Mouse (Mus musculus) adrenal gland, adult 2 months (tissue): ENCODE results near the gene Ranbp3. TPM values are rescaled to one million over a fixed set of nuclear protein-coding genes. Genes with fewer than 3 reads are reported as not detected.
"Not testable (repeated sequence)": the region's sequence is repeated elsewhere in the genome, so short reads cannot be mapped to it uniquely, and the experiment has no call there.

Experiments used
- DNase-seq: peaks from one replicate; pipeline ENCODE4 v3.0.0; 2021
- long read RNA-seq: library from polyadenylated mRNA; stranded (forward); transcript quantifications from one replicate; pipeline ENCODE4 v2.0.0, GENCODE M21; 2021
- polyA plus RNA-seq: library from polyadenylated mRNA; depleted of rRNA; stranded (reverse); fragments of >200 nt; gene quantifications from 2 replicates; pipeline ENCODE4 v1.2.3, GENCODE M21; 2012; rRNA removed
- total RNA-seq, 2 experiments: library from RNA; stranded (reverse); gene quantifications; 2 replicates each; pipeline ENCODE4 v1.2.3; 2021

Ranbp3 gene
- total RNA-seq, result 10 to 100 TPM; 64.3 to 77.8 TPM
- 82.4 and 97.1 TPM in 2 replicates for polyA plus RNA-seq
- long read RNA-seq, transcript Ranbp3-201 (16 exons, 2,373 nt), result major isoform, 46 of 69 reads
- long read RNA-seq, transcript Ranbp3-206 (17 exons, 2,567 nt), result minor isoform, 11 of 69 reads
- long read RNA-seq, partial matches to known transcripts, result 6 of 69 reads
- long read RNA-seq, other reads (novel, unspliced or antisense), result 6 of 69 reads

DNA sequence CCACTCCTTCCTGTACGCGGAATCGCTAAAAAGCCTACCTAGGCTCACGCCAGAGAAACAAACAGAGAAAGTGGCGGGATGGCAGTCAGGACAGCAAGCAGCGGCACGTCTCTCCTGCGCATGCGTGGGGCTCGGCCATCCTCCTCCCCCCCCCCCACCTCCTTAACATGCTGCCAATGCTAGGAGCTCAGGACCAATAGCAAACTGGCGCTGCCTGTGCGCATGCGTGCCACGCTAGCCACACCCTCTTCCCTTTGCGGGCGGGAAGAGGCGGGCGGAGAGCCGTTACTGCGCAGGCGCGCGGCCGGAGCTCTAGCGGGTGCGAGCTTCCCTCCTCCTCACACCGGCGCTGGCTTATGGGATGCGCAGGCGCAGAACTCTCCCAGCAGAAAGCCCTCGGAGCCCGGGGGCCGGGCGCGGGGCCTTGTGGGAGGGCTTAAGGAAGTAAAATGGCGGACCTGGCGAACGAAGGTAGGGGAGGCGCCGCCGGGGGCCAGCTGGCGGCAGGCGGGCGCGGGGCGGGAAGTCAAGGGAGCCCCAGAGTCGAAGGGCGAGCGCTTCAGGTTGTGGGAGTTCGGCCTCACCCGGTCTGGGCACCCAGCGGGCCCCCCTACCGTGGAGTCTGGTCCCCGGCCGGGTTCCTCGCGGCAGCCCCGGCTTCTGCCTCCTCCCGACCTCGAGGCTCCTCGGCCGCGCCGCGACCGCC is at the start of gene Ranbp3:
TSS of gene Ranbp3 (plus strand) at position 354 of the 706 bp plus-strand sequence.
- peak; percentile 100 for DNase-seq

DNA sequence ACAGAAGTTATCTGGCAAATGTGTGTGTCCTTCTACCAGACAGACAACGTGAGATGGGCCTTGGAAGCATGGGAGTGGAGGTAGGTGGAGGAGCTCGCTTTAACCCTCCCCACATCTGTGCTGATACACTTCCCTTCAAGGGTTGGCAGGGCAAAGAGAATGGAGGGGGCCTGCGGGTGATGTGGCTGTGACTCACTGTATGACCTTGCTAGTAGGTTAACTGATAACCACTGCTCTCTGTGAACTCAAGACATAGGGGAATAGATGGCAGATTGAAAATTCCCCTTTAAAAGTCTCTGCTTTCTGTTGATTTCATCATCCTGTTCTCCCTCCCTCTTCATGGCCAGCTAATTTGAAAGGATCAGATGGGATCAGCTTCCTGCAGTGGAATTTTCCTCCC is 47.6 kb upstream of the Ranbp3 start:
- peak; percentile 90 for DNase-seq

DNA sequence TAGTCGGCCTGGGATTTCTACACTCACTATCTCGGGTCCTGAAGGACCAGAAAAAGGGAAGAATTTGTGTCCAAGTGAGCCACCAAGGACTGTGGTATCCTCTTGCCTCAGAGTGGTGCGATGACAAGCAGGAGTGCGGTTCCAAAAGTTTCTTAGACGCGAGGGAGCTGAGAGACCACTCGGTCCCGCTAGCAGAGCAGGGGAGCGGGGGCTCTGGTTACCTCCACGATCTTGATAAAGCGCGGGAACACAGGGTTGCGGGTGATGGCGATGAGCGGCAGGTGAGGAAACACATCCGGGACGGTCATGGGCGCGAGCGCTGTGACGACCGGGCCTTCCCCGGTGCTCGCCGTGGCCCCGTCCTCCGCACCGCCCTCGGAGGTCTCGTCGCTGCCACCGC is 46.8 kb upstream of the Ranbp3 start:
- DNase-seq, result no peak

GRCm38 (mm10) chr17:56626754-56627470 is 46.2 kb upstream of the Ranbp3 start, which contains the start of gene Lonp1:
TSS of gene Lonp1 (minus strand) at chr17:56626887.
- DNase-seq, result peak; percentile 98

- peak; percentile 54 for DNase-seq
Observed at GRCm38 (mm10) chr17:56627530-56628277, 45.4 kb upstream of the Ranbp3 start, which contains the start of gene Catsperd. TSS of gene Catsperd (plus strand) at chr17:56628143.

GRCm38 (mm10) chr17:56629800-56630781 is 43.0 kb upstream of the Ranbp3 start:
- DNase-seq, result not testable (repeated sequence)

DNA sequence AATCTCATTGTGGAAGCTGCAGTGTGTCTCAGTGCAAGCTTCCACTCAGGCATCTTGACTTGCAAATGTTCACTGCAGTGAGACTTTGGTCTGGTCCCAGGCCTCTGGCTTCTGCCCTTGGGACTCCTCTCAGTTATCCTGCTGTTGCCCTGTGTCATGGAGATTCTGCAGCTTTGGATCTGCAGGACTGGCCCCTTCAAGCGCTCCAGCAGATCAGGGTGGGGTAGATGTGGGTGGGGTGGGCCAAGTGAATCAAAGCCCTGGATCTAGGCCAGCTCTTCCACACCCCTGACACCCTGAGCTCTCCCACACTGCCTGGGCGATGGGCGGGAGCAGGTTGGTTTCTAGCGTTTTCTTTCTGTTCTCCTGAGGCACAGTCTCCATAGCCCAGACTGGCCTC is 41.3 kb upstream of the Ranbp3 start:
- DNase-seq, result no peak

GRCm38 (mm10) chr17:56634023-56634422 is 39.1 kb upstream of the Ranbp3 start:
- DNase-seq, result no peak

- no peak for DNase-seq
Observed at GRCm38 (mm10) chr17:56643237-56643636, 29.9 kb upstream of the Ranbp3 start.

DNA sequence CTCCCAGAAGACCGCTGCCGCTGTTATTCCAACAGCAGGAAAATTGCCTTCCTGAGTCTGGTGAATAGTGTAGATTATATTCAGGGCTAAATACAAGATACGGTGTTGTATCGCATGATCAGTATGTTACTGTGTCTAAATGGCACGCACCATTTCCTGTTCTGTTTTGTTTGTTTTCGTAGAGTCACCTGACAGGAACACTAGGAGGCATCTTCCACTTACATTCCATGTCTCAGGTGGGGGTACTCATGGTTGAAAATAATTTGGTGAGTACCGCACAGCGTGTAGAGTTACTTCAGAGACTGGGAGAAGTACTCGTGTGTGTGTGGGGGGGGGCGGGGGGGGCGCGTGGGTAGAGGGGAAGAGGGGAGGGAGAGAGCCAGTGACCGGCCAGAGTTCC is 25.5 kb upstream of the Ranbp3 start:
- no peak for DNase-seq

DNA sequence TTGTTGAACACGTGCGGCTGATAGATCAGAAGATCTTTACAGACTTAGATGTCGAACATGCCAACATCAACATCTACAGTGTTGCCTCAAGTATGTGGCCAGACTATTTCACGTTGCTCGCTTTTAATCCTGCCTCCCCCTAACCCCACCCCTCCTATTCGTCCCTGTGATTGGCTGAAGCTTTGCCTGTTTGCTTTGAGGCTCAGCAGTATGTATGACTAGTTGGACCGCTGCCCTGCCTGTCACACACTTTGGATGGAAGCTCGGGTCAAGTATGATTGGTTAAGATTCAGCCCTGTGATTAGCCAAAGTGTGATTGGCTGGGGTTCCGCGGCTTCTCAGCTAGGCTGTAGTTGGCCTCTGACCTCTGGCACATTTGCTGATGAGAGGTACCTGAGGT is 21.3 kb upstream of the Ranbp3 start:
- no peak for DNase-seq

DNA sequence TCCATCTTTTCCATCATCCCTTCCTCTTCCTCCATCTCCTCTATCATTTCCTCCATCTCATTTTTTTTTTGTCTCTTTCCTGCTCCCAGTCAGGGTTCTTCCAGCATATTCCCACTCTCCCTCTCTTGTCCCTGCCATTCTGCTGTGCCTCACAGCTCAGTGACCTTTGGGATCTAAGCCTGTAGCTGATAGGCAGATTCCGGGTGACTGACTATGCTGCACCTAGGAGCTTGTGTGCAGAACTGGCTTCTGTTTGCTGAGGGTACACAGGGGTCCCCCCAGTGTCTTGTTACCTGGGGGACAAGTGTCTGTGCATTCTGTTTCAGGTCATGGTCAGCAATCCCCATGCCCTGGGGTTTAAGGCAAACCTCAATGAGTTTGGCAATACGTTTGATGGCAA is 18.3 kb upstream of the Ranbp3 start:
- DNase-seq, result peak; percentile 41

GRCm38 (mm10) chr17:56655311-56655710 is 17.8 kb upstream of the Ranbp3 start:
- DNase-seq, result peak; percentile 74

- no peak for DNase-seq
Observed at GRCm38 (mm10) chr17:56656171-56656570, 16.9 kb upstream of the Ranbp3 start.

DNA sequence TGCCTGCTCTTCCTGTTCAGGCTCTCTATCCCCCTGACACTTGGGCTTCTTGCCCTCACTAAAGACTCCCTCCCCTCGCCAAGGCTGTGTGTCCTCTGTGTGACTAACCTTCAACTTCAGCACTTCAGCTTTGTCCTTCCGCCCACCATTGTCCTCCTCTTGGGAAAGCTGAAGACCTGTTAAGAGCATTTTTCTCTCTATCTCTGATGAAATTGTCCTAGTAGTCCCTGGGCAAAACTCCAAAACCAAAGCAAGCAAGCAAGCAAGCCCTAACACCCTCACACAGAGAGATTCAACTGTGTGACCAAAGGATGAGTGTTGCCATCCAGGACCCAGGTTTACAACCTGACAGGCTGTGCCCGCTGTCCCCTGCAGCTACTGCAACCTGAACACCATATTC is 9.4 kb upstream of the Ranbp3 start:
- DNase-seq, result no peak

- no peak for DNase-seq
Observed at GRCm38 (mm10) chr17:56664333-56664732, 8.8 kb upstream of the Ranbp3 start.

DNA sequence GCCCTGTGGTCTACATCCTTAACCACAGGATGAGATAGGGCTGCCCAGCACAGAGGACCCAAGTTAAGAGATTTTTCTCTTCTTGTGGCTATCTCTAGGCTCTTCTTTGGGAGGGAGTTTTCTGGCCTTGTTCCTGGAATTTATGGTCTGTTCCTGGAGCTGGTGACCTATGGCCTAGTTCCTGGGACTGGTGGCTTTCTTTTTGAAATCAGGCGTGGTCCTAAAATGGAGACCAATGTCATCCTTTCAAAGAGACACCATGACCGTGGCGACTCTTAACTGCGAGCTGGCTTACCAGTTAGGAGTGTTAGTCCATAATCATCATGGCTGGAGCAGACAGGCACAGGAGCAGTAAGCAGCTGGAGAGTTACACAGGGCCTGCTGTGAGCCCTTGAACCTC is 6.7 kb upstream of the Ranbp3 start:
- no peak for DNase-seq

GRCm38 (mm10) chr17:56667591-56667990 is 5.5 kb upstream of the Ranbp3 start:
- DNase-seq, result peak; percentile 52

DNA sequence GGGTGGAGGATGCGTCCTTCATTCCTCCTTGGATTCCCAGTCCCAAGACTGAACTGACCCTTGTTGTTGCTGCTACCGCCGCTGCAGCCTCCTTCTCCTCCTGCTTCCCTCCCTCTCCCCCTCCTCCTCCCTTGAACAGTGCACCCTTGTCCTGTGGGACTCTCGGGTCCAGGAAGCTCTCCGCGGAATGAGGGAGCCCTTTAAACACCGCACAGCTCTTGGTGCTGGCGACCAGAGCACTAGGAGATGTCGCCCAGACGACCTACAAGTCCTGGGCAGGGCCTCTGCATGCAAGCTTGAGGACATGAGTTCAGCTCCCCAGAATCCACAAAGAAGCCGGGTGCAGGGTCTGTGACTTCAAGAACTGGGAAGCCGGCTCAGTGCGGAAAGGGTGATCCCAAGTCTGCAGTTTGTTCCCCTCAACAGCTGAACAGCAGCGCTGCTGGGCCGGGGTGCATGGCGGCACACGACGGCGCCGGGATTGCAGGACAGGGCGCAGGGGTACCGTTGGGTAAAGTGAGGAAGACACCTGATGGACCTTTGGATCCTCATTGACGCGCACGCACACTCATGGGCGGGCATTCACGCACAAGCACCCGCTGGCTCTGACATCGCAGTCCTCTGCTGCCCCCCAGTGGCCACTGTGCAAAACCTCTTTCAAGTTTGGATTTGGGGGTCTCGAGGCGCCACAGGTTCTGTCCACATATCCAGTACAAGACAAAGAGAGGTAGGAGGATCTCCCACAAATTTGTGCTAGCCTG is 4.5 kb upstream of the Ranbp3 start:
- DNase-seq, result peak; percentile 85

DNA sequence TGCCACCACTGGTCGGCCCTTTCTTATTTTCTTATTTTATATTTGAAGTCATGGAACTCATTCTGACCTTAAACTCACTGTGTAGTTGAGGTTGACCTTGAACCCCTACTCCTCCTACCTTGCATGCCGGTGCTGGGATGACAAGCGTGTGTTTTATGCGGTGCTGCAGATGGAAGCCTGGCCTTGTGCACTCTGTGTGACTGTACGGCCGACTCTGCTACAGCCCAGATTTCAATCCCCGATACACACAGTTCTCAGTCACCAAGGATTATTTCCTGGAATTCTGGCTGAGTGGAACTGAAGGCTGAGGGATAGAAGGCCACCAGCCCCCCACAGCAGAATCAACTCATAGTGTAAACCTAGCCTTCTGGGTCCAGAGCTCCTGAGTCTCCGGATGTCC is 3.3 kb upstream of the Ranbp3 start:
- DNase-seq, result no peak
